Mouse (Mus musculus): ENCODE data around the gene Sema6b. TPM values are rescaled to one million over a fixed set of nuclear protein-coding genes. Genes with fewer than 3 reads are reported as not detected.

Sema6b gene
- polyA plus RNA-seq, 1 experiment from 2014 or later, result 0.81 TPM

GRCm38 (mm10) chr17:56103465-56104285, 36.5 kb downstream of the Sema6b start:
- H3K4me3 ChIP-seq (replicated peaks), result no peak overlapping the region
- H3K27ac ChIP-seq (replicated peaks), result no peak overlapping the region
- H3K9me3 ChIP-seq (replicated peaks), result no peaks in the 10 kb centered on the region
- 84% methylated on average over 8 of the region's 8 CpGs for WGBS (ENCODE audit: insufficient replicate concordance)
- H3K4me2 ChIP-seq, result no peak overlapping the region
- peaks cover 41% of the 10 kb centered on the region for H3K36me3 ChIP-seq (replicated peaks)
- no peaks in the 10 kb centered on the region for H3K4me1 ChIP-seq (replicated peaks)
- H3K27me3 ChIP-seq, result no peaks in the 10 kb centered on the region
- no peak overlapping the region for H3K9ac ChIP-seq
- ATAC-seq (ENCODE audit: insufficient read depth), result no peak

- Histone ChIP-seq H3K36me3 (replicated peaks) (peaks cover 49% of the 10 kb centered on the region), H3K4me1 (replicated peaks) (no peaks in the 10 kb centered on the region), H3K27me3 (no peaks in the 10 kb centered on the region), H3K9ac (no peak overlapping the region), H3K4me2 (no peak overlapping the region), H3K9me3 (replicated peaks) (no peaks in the 10 kb centered on the region), H3K4me3 (replicated peaks) (no peak overlapping the region), H3K27ac (replicated peaks) (no peak overlapping the region)
- ATAC-seq (ENCODE audit: insufficient read depth), result no peak
- 85% methylated on average over 9 of the region's 9 CpGs for WGBS (ENCODE audit: insufficient replicate concordance)
Observed at GRCm38 (mm10) chr17:56102927-56103326, 37.2 kb downstream of the Sema6b start.

- no peaks in the 10 kb centered on the region for H3K27me3 ChIP-seq
- H3K9ac ChIP-seq, result no peak overlapping the region
- no peak for ATAC-seq (ENCODE audit: insufficient read depth)
- peaks cover 57% of the 10 kb centered on the region for H3K36me3 ChIP-seq (replicated peaks)
- no peak overlapping the region for H3K4me2 ChIP-seq
- 72% methylated on average over 5 of the region's 5 CpGs for WGBS (ENCODE audit: insufficient replicate concordance)
- H3K9me3 ChIP-seq (replicated peaks), result no peaks in the 10 kb centered on the region
- no peak overlapping the region for H3K4me3 ChIP-seq (replicated peaks)
- H3K4me1 ChIP-seq (replicated peaks), result no peaks in the 10 kb centered on the region
- no peak overlapping the region for H3K27ac ChIP-seq (replicated peaks)
Observed at GRCm38 (mm10) chr17:56102158-56102557, 38.0 kb downstream of the Sema6b start.

- H3K27me3 ChIP-seq, result no peaks in the 10 kb centered on the region
- H3K36me3 ChIP-seq (replicated peaks), result peaks cover 70% of the 10 kb centered on the region
- ATAC-seq (ENCODE audit: insufficient read depth), result no peak
- no peak overlapping the region for H3K4me3 ChIP-seq (replicated peaks)
- no peak overlapping the region for H3K9ac ChIP-seq
- no peaks in the 10 kb centered on the region for H3K4me1 ChIP-seq (replicated peaks)
- H3K4me2 ChIP-seq, result no peak overlapping the region
- WGBS (ENCODE audit: insufficient replicate concordance), result 87% methylated on average over 3 of the region's 3 CpGs
- no peak overlapping the region for H3K27ac ChIP-seq (replicated peaks)
- no peaks in the 10 kb centered on the region for H3K9me3 ChIP-seq (replicated peaks)
Observed at GRCm38 (mm10) chr17:56100811-56101210, 39.3 kb downstream of the Sema6b start.

- 89% methylated on average over 15 of the region's 15 CpGs for WGBS (ENCODE audit: insufficient replicate concordance)
- H3K4me1 ChIP-seq (replicated peaks), result no peaks in the 10 kb centered on the region
- peaks cover 83% of the 10 kb centered on the region for H3K36me3 ChIP-seq (replicated peaks)
Observed at GRCm38 (mm10) chr17:56098711-56099572, 41.2 kb downstream of the Sema6b start.

GRCm38 (mm10) chr17:56098180-56098579, 42.0 kb downstream of the Sema6b start:
- Histone ChIP-seq H3K4me2 (no peak overlapping the region), H3K9me3 (replicated peaks) (no peaks in the 10 kb centered on the region), H3K4me1 (replicated peaks) (no peaks in the 10 kb centered on the region), H3K27me3 (no peaks in the 10 kb centered on the region), H3K36me3 (replicated peaks) (peaks cover 90% of the 10 kb centered on the region), H3K27ac (replicated peaks) (no peak overlapping the region), H3K9ac (no peak overlapping the region), H3K4me3 (replicated peaks) (no peak overlapping the region)
- 79% methylated on average over 8 of the region's 8 CpGs for WGBS (ENCODE audit: insufficient replicate concordance)
- ATAC-seq (ENCODE audit: insufficient read depth), result no peak

More at GRCm38 (mm10) chr17:56098711-56099572, 41.2 kb downstream of the Sema6b start:
- ATAC-seq (ENCODE audit: insufficient read depth), result no peak
- Histone ChIP-seq H3K4me3 (replicated peaks) (no peak overlapping the region), H3K27me3 (no peaks in the 10 kb centered on the region), H3K9me3 (replicated peaks) (no peaks in the 10 kb centered on the region), H3K9ac (no peak overlapping the region), H3K27ac (replicated peaks) (no peak overlapping the region), H3K4me2 (no peak overlapping the region)

GRCm38 (mm10) chr17:56096883-56097282, 43.3 kb downstream of the Sema6b start:
- H3K4me2 ChIP-seq, result no peak overlapping the region
- H3K9ac ChIP-seq, result no peak overlapping the region
- no peaks in the 10 kb centered on the region for H3K4me1 ChIP-seq (replicated peaks)
- WGBS (ENCODE audit: insufficient replicate concordance), result 79% methylated on average over 12 of the region's 12 CpGs
- peaks cover 88% of the 10 kb centered on the region for H3K36me3 ChIP-seq (replicated peaks)
- no peak overlapping the region for H3K27ac ChIP-seq (replicated peaks)
- H3K4me3 ChIP-seq (replicated peaks), result no peak overlapping the region
- H3K9me3 ChIP-seq (replicated peaks), result no peaks in the 10 kb centered on the region
- no peak for ATAC-seq (ENCODE audit: insufficient read depth)
- H3K27me3 ChIP-seq, result no peaks in the 10 kb centered on the region

- no peak overlapping the region for H3K4me2 ChIP-seq
- H3K9me3 ChIP-seq (replicated peaks), result no peaks in the 10 kb centered on the region
- no peak overlapping the region for H3K27ac ChIP-seq (replicated peaks)
- H3K4me1 ChIP-seq (replicated peaks), result no peaks in the 10 kb centered on the region
- peaks cover 60% of the 10 kb centered on the region for H3K36me3 ChIP-seq (replicated peaks)
- no peak overlapping the region for H3K9ac ChIP-seq
- no peak overlapping the region for H3K4me3 ChIP-seq (replicated peaks)
- WGBS (ENCODE audit: insufficient replicate concordance), result 68% methylated on average over 1 of the region's 1 CpGs
- ATAC-seq (ENCODE audit: insufficient read depth), result no peak
- H3K27me3 ChIP-seq, result no peaks in the 10 kb centered on the region
Observed at GRCm38 (mm10) chr17:56092794-56093193, 47.3 kb downstream of the Sema6b start.

GRCm38 (mm10) chr17:56092312-56092711, 47.8 kb downstream of the Sema6b start:
- Histone ChIP-seq H3K36me3 (replicated peaks) (peaks cover 59% of the 10 kb centered on the region), H3K4me3 (replicated peaks) (no peak overlapping the region), H3K27ac (replicated peaks) (no peak overlapping the region), H3K4me2 (no peak overlapping the region), H3K9ac (no peak overlapping the region), H3K9me3 (replicated peaks) (no peaks in the 10 kb centered on the region), H3K27me3 (no peaks in the 10 kb centered on the region), H3K4me1 (replicated peaks) (no peaks in the 10 kb centered on the region)
- ATAC-seq (ENCODE audit: insufficient read depth), result no peak
- WGBS (ENCODE audit: insufficient replicate concordance), result 64% methylated on average over 1 of the region's 1 CpGs

GRCm38 (mm10) chr17:56080781-56081585, 59.2 kb downstream of the Sema6b start:
- Histone ChIP-seq H3K9ac (peak overlapping the region; percentile 91), H3K4me1 (replicated peaks) (peaks cover 39% of the 10 kb centered on the region), H3K27me3 (no peaks in the 10 kb centered on the region), H3K36me3 (replicated peaks) (peaks cover 20% of the 10 kb centered on the region), H3K4me2 (peak overlapping the region; percentile 99), H3K9me3 (replicated peaks) (no peaks in the 10 kb centered on the region), H3K4me3 (replicated peaks) (peak overlapping the region; percentile 81), H3K27ac (replicated peaks) (0 out of 2 replicates have a peak overlapping the region, but pooled peaks have one; percentile 7)
- 17% methylated on average over 8 of the region's 8 CpGs for WGBS (ENCODE audit: insufficient replicate concordance)
- ATAC-seq (ENCODE audit: insufficient read depth), result no peak

All from liver, embryonic 15.5 days (tissue).